12 mouse cellular contexts compared by ENCODE assay signal in genomic region chr5:148331926-148332621, GRCm38 (mm10).
A peak's percentile ranks its signal among the peaks of the same experiment; 100 is the strongest.
DNase-seq lines count a peak whose midpoint lies in the region; ATAC-seq and TF ChIP-seq lines count a peak whose summit lies in the region.
"Had no signal": no experiment of that assay in that cellular context is flagged by ENCODE, and none has a peak within 500 bp of the region (broad histone marks: within the 10 kb centered on the region; RNA-seq: fewer than 3 reads in every experiment).

No protein-coding gene starts in this region.

- no peak overlapping the region for H3K4me3 ChIP-seq in heart, postnatal 0 days (ENCODE audit: low read depth, low read length)
- H3K4me3 ChIP-seq in lung, embryonic 16.5 days (ENCODE audit: low read length): no peak overlapping the region
- no peak overlapping the region for H3K4me3 ChIP-seq in intestine, embryonic 16.5 days (ENCODE audit: low read length)
- H3K4me3 ChIP-seq in stomach, postnatal 0 days (ENCODE audit: low read depth, low read length): no peak overlapping the region
- H3K4me3 ChIP-seq: liver, embryonic 15.5 days; megakaryocyte, embryonic 14.5 days had no signal

- TF ChIP-seq EP300 in heart, postnatal 0 days (IDR thresholded peaks at IDR 0.05; ENCODE audit: low read depth): no peak
- TF ChIP-seq EP300 in stomach, postnatal 0 days (optimal IDR thresholded peaks at IDR 0.05): no peak

- intact Hi-C loops in heart, postnatal 25 days (cut with DNase I): loop anchor here (1.0 to 5.0 kb wide), 3 partner anchors 35 to 463 kb away; no protein-coding TSS in a partner anchor

- no peak overlapping the region for H3K27ac ChIP-seq in heart, postnatal 0 days (ENCODE audit: low read depth)
- no peak overlapping the region for H3K27ac ChIP-seq in lung, embryonic 16.5 days (ENCODE audit: low read length)
- no peak overlapping the region for H3K27ac ChIP-seq in intestine, embryonic 16.5 days (ENCODE audit: low read length)
- no peak overlapping the region for H3K27ac ChIP-seq in stomach, postnatal 0 days (replicated peaks)
- H3K27ac ChIP-seq: liver, embryonic 15.5 days had no signal

- peak; percentile 51 for ATAC-seq in heart, postnatal 0 days (ENCODE audit: insufficient read depth, low read depth)
- ATAC-seq in lung, embryonic 16.5 days (ENCODE audit: low read depth): peak; percentile 31
- 0 out of 2 replicates have a peak, but pooled peaks have one; percentile 18 for ATAC-seq in erythroblast, adult 5-6 weeks (replicated peaks; ENCODE audit: low FRiP score, poor library complexity, severe bottlenecking)
- ATAC-seq in intestine, embryonic 16.5 days: peak; percentile 16; the same call in 1 of the 2 replicates
- no peak for ATAC-seq in stomach, postnatal 0 days (ENCODE audit: low FRiP score, low TSS enrichment)

- H3K36me3 ChIP-seq in heart, postnatal 0 days (replicated peaks; ENCODE audit: control insufficient read depth, insufficient read depth, low read length): peaks cover 46% of the 10 kb centered on the region
- no peaks in the 10 kb centered on the region; the same call in 1 of the 2 replicates for H3K36me3 ChIP-seq in lung, embryonic 16.5 days (ENCODE audit: control insufficient read depth, insufficient read depth, low read length)
- peaks cover 8% of the 10 kb centered on the region; the same call in 1 of the 2 replicates for H3K36me3 ChIP-seq in intestine, embryonic 16.5 days (ENCODE audit: control insufficient read depth, insufficient read depth, low read length)
- peaks cover 13% of the 10 kb centered on the region; the same call in 1 of the 2 replicates for H3K36me3 ChIP-seq in stomach, postnatal 0 days (ENCODE audit: control insufficient read depth, insufficient read depth, low read length)

- peaks cover 3% of the 10 kb centered on the region; the same call in 1 of the 2 replicates for H3K4me1 ChIP-seq in heart, postnatal 0 days (ENCODE audit: control insufficient read depth, insufficient read depth)
- no peaks in the 10 kb centered on the region for H3K4me1 ChIP-seq in lung, embryonic 16.5 days (replicated peaks; ENCODE audit: control insufficient read depth, insufficient read depth, low read length)
- H3K4me1 ChIP-seq in intestine, embryonic 16.5 days (ENCODE audit: control insufficient read depth, insufficient read depth, low read length): no peaks in the 10 kb centered on the region
- no peaks in the 10 kb centered on the region for H3K4me1 ChIP-seq in stomach, postnatal 0 days (replicated peaks; ENCODE audit: control insufficient read depth, insufficient read depth)
- H3K4me1 ChIP-seq: megakaryocyte, embryonic 14.5 days had no signal

- no peaks in the 10 kb centered on the region for H3K27me3 ChIP-seq in heart, postnatal 0 days (ENCODE audit: control insufficient read depth, insufficient read depth, low read length)
- H3K27me3 ChIP-seq in lung, embryonic 16.5 days (ENCODE audit: control insufficient read depth, insufficient read depth, low read depth, low read length): no peaks in the 10 kb centered on the region
- no peaks in the 10 kb centered on the region for H3K27me3 ChIP-seq in intestine, embryonic 16.5 days (replicated peaks; ENCODE audit: control insufficient read depth, insufficient read depth, low read length)
- H3K27me3 ChIP-seq in stomach, postnatal 0 days (ENCODE audit: control insufficient read depth, insufficient read depth, low read length): no peaks in the 10 kb centered on the region
- H3K27me3 ChIP-seq: CH12.LX; liver, embryonic 15.5 days; megakaryocyte, embryonic 14.5 days; Patski had no signal

- H3K9me3 ChIP-seq in heart, postnatal 0 days (replicated peaks; ENCODE audit: control insufficient read depth, low read length): no peaks in the 10 kb centered on the region
- H3K9me3 ChIP-seq in lung, embryonic 16.5 days (ENCODE audit: control insufficient read depth, low read length): no peaks in the 10 kb centered on the region
- no peaks in the 10 kb centered on the region for H3K9me3 ChIP-seq in intestine, embryonic 16.5 days (ENCODE audit: control insufficient read depth, low read length)
- no peaks in the 10 kb centered on the region for H3K9me3 ChIP-seq in stomach, postnatal 0 days (ENCODE audit: control insufficient read depth, low read length)
- H3K9me3 ChIP-seq: liver, embryonic 15.5 days; megakaryocyte, embryonic 14.5 days had no signal

- TF ChIP-seq CTCF in heart, postnatal 0 days (IDR thresholded peaks at IDR 0.05; ENCODE audit: low read depth): no peak
- no peak for TF ChIP-seq CTCF in stomach, postnatal 0 days (IDR thresholded peaks at IDR 0.05; ENCODE audit: low read depth)

- H3K9ac ChIP-seq in heart, postnatal 0 days (replicated peaks; ENCODE audit: low read depth, low read length): no peak overlapping the region
- H3K9ac ChIP-seq in lung, embryonic 16.5 days (ENCODE audit: low read length): no peak overlapping the region
- H3K9ac ChIP-seq in intestine, embryonic 16.5 days (ENCODE audit: low read depth, low read length): no peak overlapping the region
- no peak overlapping the region for H3K9ac ChIP-seq in stomach, postnatal 0 days (ENCODE audit: low read length)
- H3K9ac ChIP-seq: liver, embryonic 15.5 days had no signal

- H3K4me2 ChIP-seq in heart, postnatal 0 days (ENCODE audit: low read depth, low read length): peak overlapping the region; percentile 24; the same call in 1 of the 2 replicates
- peak overlapping the region; percentile 32; the same call in 1 of the 2 replicates for H3K4me2 ChIP-seq in lung, embryonic 16.5 days (ENCODE audit: low read depth, low read length)
- H3K4me2 ChIP-seq in intestine, embryonic 16.5 days (ENCODE audit: low read depth, low read length): no peak overlapping the region
- no peak overlapping the region for H3K4me2 ChIP-seq in stomach, postnatal 0 days (replicated peaks; ENCODE audit: low read depth)
- H3K4me2 ChIP-seq: liver, embryonic 15.5 days had no signal

- no peak for DNase-seq in heart, postnatal 0 days (ENCODE audit: low spot score)
- no peak for DNase-seq in heart, postnatal 25 days (ENCODE audit: low spot score)
- no peak for DNase-seq in lung, adult 18-20 months
- DNase-seq in layer of hippocampus, postnatal 36 days: no peak
- no peak for DNase-seq in stomach, postnatal 0 days (ENCODE audit: low spot score)

- WGBS in heart, postnatal 0 days: 64% methylated on average over 18 of the region's 18 CpGs
- 63% methylated on average over 18 of the region's 18 CpGs for WGBS in lung, embryonic 16.5 days
- WGBS in intestine, embryonic 16.5 days: 86% methylated on average over 18 of the region's 18 CpGs
- WGBS in stomach, postnatal 0 days: 88% methylated on average over 17 of the region's 18 CpGs

Comparison
In these comparisons a context has a peak if more than half of its experiments do, and no peak if none do; other contexts are left out.
1. H3K4me2 ChIP-seq: peak in heart, postnatal 0 days (single experiment) and lung, embryonic 16.5 days (single experiment); none in intestine, embryonic 16.5 days (single experiment) and stomach, postnatal 0 days (single experiment).